Mouse (Mus musculus) embryonic facial prominence, embryonic 13.5 days (tissue): ENCODE data around the gene Mink1. TPM values are rescaled to one million over a fixed set of nuclear protein-coding genes. Genes with fewer than 3 reads are reported as not detected.
"Not testable (repeated sequence)": the region's sequence is repeated elsewhere in the genome, so short reads cannot be mapped to it uniquely, and the experiment has no call there.

Source experiments
- ATAC-seq: fragments of 200-750 bp; cut with Nextera tagmentation; 2 replicates; pipeline ENCODE4 v1.8.0; 2017; ENCODE audit warnings: low read depth; ENCODE audit not compliant: insufficient number of reproducible peaks, insufficient read depth, low FRiP score, low TSS enrichment
- H3K27ac ChIP-seq: fragments of 300-500 bp; sonication (generic); 2 replicates; pipeline ENCODE4 v1.5.1; 2015; ENCODE audit warnings: moderate library complexity, mild to moderate bottlenecking, inconsistent platforms
- H3K27me3 ChIP-seq: fragments of 300-500 bp; sonication (generic); 2 replicates; pipeline ENCODE4 v1.6.1; 2015; ENCODE audit warnings: mild to moderate bottlenecking, inconsistent platforms
- H3K36me3 ChIP-seq: fragments of 300-500 bp; sonication (generic); 2 replicates; pipeline ENCODE4 v1.6.1; 2015; ENCODE audit warnings: mild to moderate bottlenecking, inconsistent platforms
- H3K4me1 ChIP-seq: fragments of 300-500 bp; sonication (generic); 2 replicates; pipeline ENCODE4 v1.6.1; 2015; ENCODE audit warnings: inconsistent platforms
- H3K4me2 ChIP-seq: fragments of 300-500 bp; sonication (generic); 2 replicates; pipeline ENCODE4 v1.6.1; 2015; ENCODE audit warnings: moderate library complexity, mild to moderate bottlenecking, inconsistent platforms
- H3K4me3 ChIP-seq: fragments of 300-500 bp; sonication (generic); 2 replicates; pipeline ENCODE4 v1.5.1; 2015; ENCODE audit warnings: mild to moderate bottlenecking, inconsistent platforms
- H3K9ac ChIP-seq: fragments of 300-500 bp; sonication (generic); 2 replicates; pipeline ENCODE4 v1.6.1; 2015; ENCODE audit warnings: mild to moderate bottlenecking, inconsistent platforms
- H3K9me3 ChIP-seq: fragments of 300-500 bp; sonication (generic); 2 replicates; pipeline ENCODE4 v1.6.1; 2016; ENCODE audit warnings: inconsistent platforms
- WGBS: fragments of 180-500 bp; shearing (Covaris S2); methylation state at CpG from one replicate; pipeline ENCODE4 v1.1.7; 2015; ENCODE audit warnings: mixed read lengths; 5-methylcytosine and 5-hydroxymethylcytosine counted together
- polyA plus RNA-seq: library from polyadenylated mRNA; unstranded; fragments of >200 nt; fragmentation: Nextera tagmentation; extraction: Ambion mirVana; gene quantifications from 2 replicates; pipeline ENCODE4 v1.2.1, GENCODE M21; 2015

Mink1 gene
- polyA plus RNA-seq, 1 experiment from 2014 or later, result 14.6 TPM

DNA sequence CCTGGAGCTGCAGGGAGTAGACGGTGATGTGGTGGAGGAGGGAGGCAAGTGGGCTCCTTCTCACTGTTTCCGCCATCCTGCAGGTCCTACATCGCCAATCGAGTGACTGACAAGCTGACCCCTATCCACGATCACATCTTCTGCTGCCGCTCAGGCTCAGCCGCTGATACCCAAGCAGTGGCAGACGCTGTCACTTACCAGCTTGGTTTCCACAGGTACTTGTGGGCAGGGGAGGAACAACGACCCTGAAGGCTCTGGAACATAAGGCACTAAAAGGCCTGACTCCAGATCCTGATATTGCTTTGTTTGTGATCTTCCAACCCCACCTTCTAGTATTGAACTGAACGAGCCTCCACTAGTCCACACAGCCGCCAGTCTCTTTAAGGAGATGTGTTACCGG lies 36.5 kb upstream of the Mink1 start:
- Histone ChIP-seq H3K4me1 (peaks cover 10% of the 10 kb centered on the region), H3K36me3 (peaks cover 33% of the 10 kb centered on the region), H3K9ac (peak overlapping the region; percentile 78), H3K4me3 (peak overlapping the region; percentile 70), H3K27ac (no peak overlapping the region), H3K9me3 (no peaks in the 10 kb centered on the region), H3K27me3 (no peaks in the 10 kb centered on the region), H3K4me2 (peak overlapping the region; percentile 80)
- ATAC-seq, result no peak
- 88% methylated on average over 12 of the region's 12 CpGs for WGBS

DNA sequence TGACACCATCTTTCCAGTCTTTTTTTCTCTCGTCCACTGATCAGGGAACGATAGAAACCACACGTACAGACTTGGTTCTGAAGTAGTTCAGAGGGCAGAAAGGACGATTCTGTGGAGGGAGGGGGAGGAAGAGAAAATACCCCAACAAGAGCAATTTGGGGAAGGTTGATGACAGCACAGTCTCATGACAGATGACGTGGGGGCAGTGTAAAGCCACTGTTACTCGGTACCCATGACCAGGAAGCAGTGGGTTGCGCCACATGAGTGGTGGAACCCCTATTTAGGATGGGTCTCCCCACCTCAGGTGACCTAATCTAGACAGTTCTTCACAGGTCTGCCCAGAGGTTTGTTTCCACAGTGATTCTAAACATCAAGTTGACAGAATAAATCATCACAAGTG lies 34.1 kb upstream of the Mink1 start:
- Histone ChIP-seq H3K27me3 (no peaks in the 10 kb centered on the region), H3K4me2 (no peak overlapping the region), H3K4me1 (peaks cover 10% of the 10 kb centered on the region), H3K9me3 (no peaks in the 10 kb centered on the region), H3K27ac (no peak overlapping the region), H3K36me3 (peaks cover 33% of the 10 kb centered on the region), H3K9ac (no peak overlapping the region), H3K4me3 (no peak overlapping the region)
- WGBS, result 92% methylated on average over 7 of the region's 7 CpGs
- ATAC-seq, result no peak

DNA sequence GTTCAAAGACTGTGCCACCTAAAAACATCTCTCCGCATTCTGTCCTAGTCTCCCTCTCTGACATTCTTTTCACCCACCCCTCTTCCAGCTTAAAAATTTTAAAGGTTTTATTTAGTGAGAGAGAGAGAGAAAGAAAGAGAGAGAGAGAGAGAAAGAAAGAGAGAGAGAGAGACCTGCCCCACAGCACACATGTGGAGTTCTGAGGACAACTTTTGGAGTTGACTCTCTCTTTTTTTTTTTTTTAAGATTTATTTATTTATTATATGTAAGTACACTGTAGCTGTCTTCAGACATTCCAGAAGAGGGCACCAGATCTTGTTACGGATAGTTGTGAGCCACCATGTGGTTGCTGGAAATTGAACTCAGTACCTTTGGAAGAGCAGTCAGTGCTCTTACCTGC lies 31.6 kb upstream of the Mink1 start:
- H3K4me3 ChIP-seq, ATAC-seq, H3K4me1 ChIP-seq, H3K27me3 ChIP-seq, H3K9me3 ChIP-seq, H3K4me2 ChIP-seq, H3K27ac ChIP-seq, H3K9ac ChIP-seq: not testable (repeated sequence)
- peaks cover 32% of the 10 kb centered on the region for H3K36me3 ChIP-seq
- 80% methylated on average over 2 of the region's 2 CpGs for WGBS

DNA sequence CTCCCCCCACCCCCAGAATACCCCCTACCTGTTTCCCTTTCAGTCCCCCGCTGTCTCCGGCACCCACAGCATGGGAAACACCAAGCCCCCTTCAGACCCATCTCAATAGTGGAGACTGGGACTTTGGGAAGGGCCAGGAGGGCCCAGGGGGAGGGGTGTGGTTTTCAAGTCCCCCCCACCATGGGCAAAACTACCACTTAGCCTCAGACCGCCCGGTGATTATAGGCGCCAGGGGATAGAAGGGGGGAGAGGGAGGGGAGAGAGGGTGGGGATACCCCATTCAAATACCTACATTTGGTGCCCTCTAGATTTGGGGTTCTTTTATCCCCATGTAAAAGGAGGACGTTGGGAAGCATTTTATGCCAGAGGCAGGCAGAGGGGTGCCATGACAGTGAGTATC lies 29.8 kb upstream of the Mink1 start, which contains the start of gene Gm40193:
TSS of gene Gm40193 (minus strand) at position 101 of the 400 bp plus-strand sequence.
- no peak within 1 kb of the TSS for H3K4me3 ChIP-seq
- no peaks in the 10 kb centered on the region for H3K4me1 ChIP-seq
- no peak within 1 kb of the TSS for H3K4me2 ChIP-seq
- H3K9me3 ChIP-seq, result no peaks in the 10 kb centered on the region
- no peak within 1 kb of the TSS for H3K27ac ChIP-seq
- no peaks in the 10 kb centered on the region for H3K27me3 ChIP-seq
- no peak within 1 kb of the TSS for H3K9ac ChIP-seq
- no peak for ATAC-seq
- H3K36me3 ChIP-seq, result peaks cover 14% of the 10 kb centered on the region
- WGBS, result 79% methylated on average over 6 of the region's 6 CpGs

DNA sequence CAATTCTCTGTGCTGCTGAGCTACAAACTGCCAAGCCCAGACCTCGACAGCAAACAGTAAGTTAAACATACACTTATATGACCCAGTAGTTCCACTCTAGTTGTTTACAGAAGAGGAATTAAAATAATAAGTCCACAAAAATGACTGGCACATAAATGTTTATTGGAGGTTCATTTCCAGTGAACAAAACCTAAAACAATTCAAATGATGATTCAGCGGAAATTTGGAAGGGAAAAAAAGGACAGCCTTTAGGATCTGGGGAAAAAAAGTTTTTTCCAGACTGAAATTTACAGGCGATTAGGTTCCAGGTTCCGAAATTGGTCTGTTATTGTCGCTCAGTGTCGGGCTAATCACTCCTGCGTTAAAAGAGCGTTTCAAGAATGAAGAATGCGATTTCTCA lies 23.3 kb upstream of the Mink1 start:
- Histone ChIP-seq H3K9ac (peak overlapping the region; percentile 78), H3K4me3 (peak overlapping the region; percentile 67), H3K9me3 (no peaks in the 10 kb centered on the region), H3K27ac (no peak overlapping the region), H3K4me2 (peak overlapping the region; percentile 92), H3K27me3 (peaks cover 41% of the 10 kb centered on the region), H3K36me3 (no peaks in the 10 kb centered on the region), H3K4me1 (peaks cover 12% of the 10 kb centered on the region; the same call in 1 of the 2 replicates)
- ATAC-seq, result no peak
- 17% methylated on average over 9 of the region's 9 CpGs for WGBS

DNA sequence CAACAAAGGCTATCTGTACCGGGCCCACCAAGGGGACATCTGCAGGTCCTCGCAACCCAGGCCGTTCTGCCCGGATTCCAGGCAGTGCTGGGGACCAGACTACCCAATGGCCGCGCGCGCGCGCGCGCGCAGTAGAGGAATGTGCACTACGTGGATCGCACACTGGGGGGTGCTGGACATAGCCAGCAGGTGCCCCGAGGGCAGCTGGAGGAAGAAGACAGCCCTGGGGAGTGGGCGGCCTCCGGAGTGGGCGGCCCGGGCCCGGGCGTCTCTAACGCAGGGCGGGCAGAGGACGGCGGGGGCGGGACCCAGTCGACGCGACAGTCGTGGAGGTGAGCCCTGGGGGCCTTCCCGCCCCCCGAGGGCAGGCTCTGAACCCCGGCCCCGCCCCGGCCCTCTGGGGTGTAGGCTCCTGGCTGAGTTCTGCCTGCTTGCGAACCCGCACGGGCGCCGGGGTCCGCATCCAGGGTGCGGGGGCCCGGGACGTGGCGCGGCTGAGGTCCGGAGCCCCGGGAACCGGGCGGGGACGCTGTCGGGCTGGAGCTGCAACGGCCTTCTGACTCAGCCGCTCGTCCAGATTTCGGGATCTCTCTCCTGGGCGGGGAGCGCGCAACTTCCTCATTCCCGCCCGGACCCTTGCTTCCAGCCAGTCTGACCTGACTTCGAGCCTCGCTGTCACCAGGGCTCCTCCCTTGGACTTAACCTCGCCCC lies 22.6 kb upstream of the Mink1 start, which contains the start of gene Pld2:
TSS of gene Pld2 (plus strand) at position 188 of the 711 bp plus-strand sequence.
- Histone ChIP-seq H3K27me3 (peaks cover 41% of the 10 kb centered on the region), H3K9ac (peak within 1 kb of the TSS; percentile 78), H3K9me3 (no peaks in the 10 kb centered on the region), H3K4me2 (peak within 1 kb of the TSS; percentile 92), H3K36me3 (no peaks in the 10 kb centered on the region), H3K27ac (no peak within 1 kb of the TSS), H3K4me3 (peak within 1 kb of the TSS; percentile 67), H3K4me1 (peaks cover 12% of the 10 kb centered on the region; the same call in 1 of the 2 replicates)
- ATAC-seq, result peak; percentile 85
- WGBS, result under 1% methylated on average over 61 of the region's 65 CpGs

DNA sequence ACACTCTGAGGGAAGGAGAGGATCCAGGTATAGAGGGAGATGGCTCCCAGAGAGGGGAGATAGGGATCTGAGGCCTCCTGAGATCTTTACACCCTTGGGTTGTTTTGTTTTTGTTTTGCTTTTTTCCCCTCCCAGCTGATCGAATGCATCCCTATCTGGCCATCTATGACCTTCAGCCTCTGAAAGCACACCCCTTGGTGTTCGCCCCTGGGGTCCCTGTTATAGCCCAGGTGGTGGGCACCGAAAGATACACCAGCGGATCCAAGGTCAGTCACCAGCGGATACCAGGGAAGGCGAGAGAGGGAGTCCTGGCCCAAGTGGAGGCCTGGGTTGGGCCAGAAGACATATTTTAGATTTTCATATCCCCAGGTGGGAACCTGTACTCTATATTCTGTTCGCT lies 21.8 kb upstream of the Mink1 start:
- no peak overlapping the region for H3K27ac ChIP-seq
- WGBS, result 84% methylated on average over 7 of the region's 7 CpGs
- H3K9ac ChIP-seq, result peak overlapping the region; percentile 78; the same call in 1 of the 2 replicates

DNA sequence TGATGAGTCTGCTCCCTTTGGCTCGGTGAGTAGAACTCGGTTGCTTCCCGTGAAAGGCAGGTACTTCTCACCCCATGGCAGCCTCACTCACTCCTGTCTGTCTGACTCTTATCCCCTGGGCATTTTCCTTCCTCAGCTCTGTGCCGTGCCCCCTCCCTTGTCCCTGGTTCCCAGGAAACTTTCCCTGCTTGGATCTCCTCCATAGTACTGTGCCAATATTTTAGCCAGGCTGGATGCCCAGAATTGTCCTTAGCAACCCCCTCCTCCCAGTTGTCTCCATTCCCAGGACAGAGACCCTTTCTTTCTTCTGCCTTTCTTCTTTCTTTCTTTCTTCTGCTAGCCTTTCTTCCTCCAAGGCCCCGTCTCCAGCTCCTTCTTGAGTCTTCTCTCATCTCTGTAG lies 21.3 kb upstream of the Mink1 start:
- H3K4me1 ChIP-seq, result peaks cover 12% of the 10 kb centered on the region; the same call in 1 of the 2 replicates
- H3K4me3 ChIP-seq, result no peak overlapping the region
- no peak for ATAC-seq
- 73% methylated on average over 5 of the region's 5 CpGs for WGBS
- 0 out of 2 replicates have a peak overlapping the region, but pooled peaks have one; percentile 92 for H3K4me2 ChIP-seq
- H3K9ac ChIP-seq, result no peak overlapping the region
- H3K9me3 ChIP-seq, result no peaks in the 10 kb centered on the region
- H3K36me3 ChIP-seq, result no peaks in the 10 kb centered on the region
- peaks cover 41% of the 10 kb centered on the region for H3K27me3 ChIP-seq
- no peak overlapping the region for H3K27ac ChIP-seq

More for the DNA sequence above, 21.8 kb upstream of the Mink1 start:
- peaks cover 41% of the 10 kb centered on the region for H3K27me3 ChIP-seq
- H3K36me3 ChIP-seq, result no peaks in the 10 kb centered on the region
- H3K4me3 ChIP-seq, result peak overlapping the region; percentile 67
- peaks cover 12% of the 10 kb centered on the region; the same call in 1 of the 2 replicates for H3K4me1 ChIP-seq
- ATAC-seq, result no peak
- H3K4me2 ChIP-seq, result peak overlapping the region; percentile 92
- no peaks in the 10 kb centered on the region for H3K9me3 ChIP-seq

DNA sequence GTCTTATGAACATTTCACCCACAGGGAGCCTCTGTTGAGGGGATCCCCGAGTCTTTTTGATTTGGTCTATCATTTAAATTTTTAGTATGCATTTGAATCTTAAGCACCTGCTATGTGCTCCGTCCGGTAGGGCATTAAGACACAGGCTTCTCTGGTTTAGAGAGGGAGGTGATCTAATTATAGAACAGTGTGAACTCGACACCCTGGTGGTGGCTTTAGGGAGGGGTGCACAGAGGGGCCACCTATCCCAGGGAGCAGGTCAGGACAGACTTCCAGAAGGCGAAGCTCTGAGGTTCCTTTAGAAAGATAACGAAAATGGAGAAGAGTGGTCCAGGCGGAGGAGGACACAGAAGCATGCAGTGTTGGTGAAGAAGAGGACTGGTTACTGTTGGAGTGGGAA lies 18.2 kb upstream of the Mink1 start:
- ATAC-seq, result no peak
- Histone ChIP-seq H3K27ac (no peak overlapping the region), H3K36me3 (no peaks in the 10 kb centered on the region), H3K4me1 (peaks cover 12% of the 10 kb centered on the region; the same call in 1 of the 2 replicates), H3K4me3 (no peak overlapping the region), H3K9ac (no peak overlapping the region), H3K27me3 (peaks cover 33% of the 10 kb centered on the region), H3K4me2 (no peak overlapping the region), H3K9me3 (no peaks in the 10 kb centered on the region)
- 67% methylated on average over 7 of the region's 7 CpGs for WGBS

DNA sequence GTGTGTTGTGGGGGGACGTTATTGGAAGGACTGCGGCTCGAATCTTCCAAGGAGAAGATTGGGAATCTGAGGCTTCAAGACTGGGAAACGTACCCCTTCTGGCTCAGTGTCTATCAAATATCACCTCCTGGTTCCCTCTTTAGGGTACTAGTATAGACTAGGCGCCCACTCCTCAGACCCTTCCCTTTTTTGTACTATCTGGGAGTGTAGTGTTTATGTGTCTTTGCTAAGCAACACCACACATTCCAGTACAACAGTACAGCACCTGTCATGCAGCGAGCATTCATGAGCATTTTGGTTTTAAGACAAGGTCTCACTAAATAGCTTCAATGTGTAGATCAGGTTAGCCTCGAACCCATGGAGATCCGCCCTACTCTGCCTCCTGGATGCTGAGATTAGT lies 11.2 kb upstream of the Mink1 start:
- no peak overlapping the region for H3K4me3 ChIP-seq
- peaks cover 7% of the 10 kb centered on the region for H3K4me1 ChIP-seq
- H3K9ac ChIP-seq, result no peak overlapping the region
- no peak overlapping the region for H3K4me2 ChIP-seq
- no peaks in the 10 kb centered on the region for H3K36me3 ChIP-seq
- no peak overlapping the region for H3K27ac ChIP-seq
- H3K9me3 ChIP-seq, result no peaks in the 10 kb centered on the region
- no peaks in the 10 kb centered on the region for H3K27me3 ChIP-seq
- no peak for ATAC-seq
- WGBS, result 85% methylated on average over 8 of the region's 8 CpGs

DNA sequence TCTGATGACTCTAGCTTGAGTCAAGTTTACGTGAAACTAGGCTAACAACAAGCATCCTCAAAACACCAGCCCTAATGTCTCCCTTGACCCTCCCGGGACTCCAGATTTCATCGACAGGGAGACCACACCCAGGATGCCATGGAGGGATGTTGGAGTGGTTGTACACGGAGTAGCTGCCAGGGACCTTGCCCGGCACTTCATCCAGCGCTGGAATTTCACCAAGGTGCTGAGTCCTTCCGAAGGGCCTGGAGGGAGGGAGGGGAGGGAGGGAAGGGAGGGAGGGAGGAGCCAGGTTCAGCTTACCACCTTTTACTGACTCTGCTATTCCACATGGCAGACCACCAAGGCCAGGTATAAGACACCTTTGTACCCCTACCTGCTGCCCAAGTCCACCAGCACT lies 8.7 kb upstream of the Mink1 start:
- 0 out of 2 replicates have a peak overlapping the region, but pooled peaks have one; percentile 1 for H3K9ac ChIP-seq
- WGBS, result 26% methylated on average over 7 of the region's 7 CpGs
- no peak overlapping the region for H3K4me2 ChIP-seq
- no peaks in the 10 kb centered on the region for H3K36me3 ChIP-seq
- H3K4me1 ChIP-seq, result peaks cover 7% of the 10 kb centered on the region
- no peak overlapping the region for H3K27ac ChIP-seq
- no peak overlapping the region for H3K4me3 ChIP-seq
- H3K9me3 ChIP-seq, result no peaks in the 10 kb centered on the region
- no peak for ATAC-seq
- H3K27me3 ChIP-seq, result no peaks in the 10 kb centered on the region

DNA sequence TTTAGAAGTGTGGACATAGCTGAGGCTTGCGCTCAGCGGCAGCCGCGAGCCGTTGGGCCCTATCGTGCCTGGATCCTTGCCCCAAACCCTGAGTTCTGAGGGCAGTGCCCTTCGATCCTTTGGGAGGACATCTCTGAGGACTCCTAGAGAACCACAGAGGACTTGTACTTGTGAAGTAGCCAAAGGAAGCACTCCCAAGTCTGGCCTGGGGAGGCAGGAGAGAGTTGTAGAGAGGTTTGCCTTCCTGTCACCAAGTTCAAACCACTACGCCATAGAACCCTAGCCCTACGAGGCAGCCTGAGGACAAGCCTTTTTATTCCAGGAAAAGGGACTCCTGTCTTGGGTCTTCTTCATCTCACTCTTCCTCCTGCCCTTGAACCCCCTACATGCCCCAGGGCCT lies 5.1 kb upstream of the Mink1 start:
- WGBS, result 89% methylated on average over 9 of the region's 9 CpGs
- Histone ChIP-seq H3K27ac (no peak overlapping the region), H3K27me3 (no peaks in the 10 kb centered on the region), H3K4me1 (peaks cover 12% of the 10 kb centered on the region), H3K9ac (no peak overlapping the region), H3K36me3 (no peaks in the 10 kb centered on the region), H3K4me2 (no peak overlapping the region), H3K4me3 (no peak overlapping the region), H3K9me3 (no peaks in the 10 kb centered on the region)
- no peak for ATAC-seq
